Mouse (Mus musculus): ENCODE data around the gene Lgi1. TPM values are rescaled to one million over a fixed set of nuclear protein-coding genes. Genes with fewer than 3 reads are reported as not detected.
A peak's percentile ranks its signal among the peaks of the same experiment; 100 is the strongest.

Lgi1 gene
- total and polyA plus RNA-seq, 2 experiments from 2014 or later = not detected

GRCm38 (mm10) chr19:38263829-38264504 lies 369 bp upstream of the Lgi1 start:
- TF ChIP-seq CTCF (IDR thresholded peaks at IDR 0.05; ENCODE audit: low read depth) (peak; percentile 40), EP300 (IDR thresholded peaks at IDR 0.05; ENCODE audit: low read depth) (no peak)
- H3K4me3 ChIP-seq (ENCODE audit: low read depth, low read length) = peak overlapping the region; percentile 22; the same call in 1 of the 2 replicates
- H3K4me1 ChIP-seq (ENCODE audit: control insufficient read depth, insufficient read depth) = no peaks in the 10 kb centered on the region
- 25% methylated on average over 14 of the region's 14 CpGs for WGBS
- DNase-seq (ENCODE audit: low spot score) = peak; percentile 35
- H3K4me2 ChIP-seq (ENCODE audit: low read depth, low read length) = peak overlapping the region; percentile 46
- no peaks in the 10 kb centered on the region for H3K9me3 ChIP-seq (replicated peaks; ENCODE audit: control insufficient read depth, low read length)
- no peak; the same call in 1 of the 2 replicates for ATAC-seq (ENCODE audit: insufficient read depth, low read depth)
- H3K36me3 ChIP-seq (replicated peaks; ENCODE audit: control insufficient read depth, insufficient read depth, low read length) = no peaks in the 10 kb centered on the region
- peaks cover 5% of the 10 kb centered on the region; the same call in 1 of the 2 replicates for H3K27me3 ChIP-seq (ENCODE audit: control insufficient read depth, insufficient read depth, low read length)
- H3K9ac ChIP-seq (replicated peaks; ENCODE audit: low read depth, low read length) = no peak overlapping the region
- no peak overlapping the region for H3K27ac ChIP-seq (ENCODE audit: low read depth)

DNA sequence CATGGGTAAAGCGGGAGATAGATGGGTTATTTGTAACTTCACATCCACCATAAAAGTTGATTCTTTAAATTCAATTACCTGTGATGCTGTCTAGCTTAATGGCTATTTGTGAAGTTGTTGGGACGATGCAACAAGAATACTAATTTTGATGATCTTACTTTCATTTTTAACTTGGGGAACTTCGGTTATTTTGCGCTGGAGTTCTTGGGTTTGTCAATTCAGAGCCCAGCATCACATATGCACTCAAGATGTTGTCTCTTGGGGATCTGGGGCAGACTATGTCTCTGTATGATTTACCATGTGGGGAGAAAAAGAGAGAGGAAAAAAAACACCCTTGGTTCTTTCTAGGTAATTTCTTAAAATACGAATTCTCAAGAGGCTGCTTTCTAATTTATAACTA lies 1.4 kb downstream of the Lgi1 start:
- TF ChIP-seq CTCF (IDR thresholded peaks at IDR 0.05; ENCODE audit: low read depth) (no peak), EP300 (IDR thresholded peaks at IDR 0.05; ENCODE audit: low read depth) (no peak)
- H3K4me3 ChIP-seq (ENCODE audit: low read depth, low read length) = no peak overlapping the region
- H3K36me3 ChIP-seq (replicated peaks; ENCODE audit: control insufficient read depth, insufficient read depth, low read length) = no peaks in the 10 kb centered on the region
- H3K27me3 ChIP-seq (ENCODE audit: control insufficient read depth, insufficient read depth, low read length) = peaks cover 5% of the 10 kb centered on the region; the same call in 1 of the 2 replicates
- H3K4me2 ChIP-seq (ENCODE audit: low read depth, low read length) = no peak overlapping the region
- ATAC-seq (ENCODE audit: insufficient read depth, low read depth) = no peak
- H3K9me3 ChIP-seq (replicated peaks; ENCODE audit: control insufficient read depth, low read length) = no peaks in the 10 kb centered on the region
- no peak for DNase-seq (ENCODE audit: low spot score)
- no peak overlapping the region for H3K9ac ChIP-seq (replicated peaks; ENCODE audit: low read depth, low read length)
- no peak overlapping the region for H3K27ac ChIP-seq (ENCODE audit: low read depth)
- H3K4me1 ChIP-seq (ENCODE audit: control insufficient read depth, insufficient read depth) = no peaks in the 10 kb centered on the region
- 82% methylated on average over 5 of the region's 5 CpGs for WGBS

- peak; percentile 68; the same call in 1 of the 2 replicates for ATAC-seq (ENCODE audit: insufficient read depth, low read depth)
- no peaks in the 10 kb centered on the region for H3K4me1 ChIP-seq (ENCODE audit: control insufficient read depth, insufficient read depth)
- H3K4me2 ChIP-seq (ENCODE audit: low read depth, low read length) = no peak overlapping the region
- H3K9ac ChIP-seq (replicated peaks; ENCODE audit: low read depth, low read length) = no peak overlapping the region
- DNase-seq (ENCODE audit: low spot score) = peak; percentile 45
- 0 out of 2 replicates have a peak overlapping the region, but pooled peaks have one; percentile 3 for H3K27ac ChIP-seq (ENCODE audit: low read depth)
- no peaks in the 10 kb centered on the region for H3K9me3 ChIP-seq (replicated peaks; ENCODE audit: control insufficient read depth, low read length)
- WGBS = 55% methylated on average over 5 of the region's 5 CpGs
- peaks cover 5% of the 10 kb centered on the region; the same call in 1 of the 2 replicates for H3K27me3 ChIP-seq (ENCODE audit: control insufficient read depth, insufficient read depth, low read length)
- no peaks in the 10 kb centered on the region for H3K36me3 ChIP-seq (replicated peaks; ENCODE audit: control insufficient read depth, insufficient read depth, low read length)
- TF ChIP-seq EP300 (IDR thresholded peaks at IDR 0.05; ENCODE audit: low read depth) (no peak), CTCF (IDR thresholded peaks at IDR 0.05; ENCODE audit: low read depth) (no peak)
- H3K4me3 ChIP-seq (ENCODE audit: low read depth, low read length) = no peak overlapping the region
Measured at GRCm38 (mm10) chr19:38267469-38267868, 3.1 kb downstream of the Lgi1 start.

DNA sequence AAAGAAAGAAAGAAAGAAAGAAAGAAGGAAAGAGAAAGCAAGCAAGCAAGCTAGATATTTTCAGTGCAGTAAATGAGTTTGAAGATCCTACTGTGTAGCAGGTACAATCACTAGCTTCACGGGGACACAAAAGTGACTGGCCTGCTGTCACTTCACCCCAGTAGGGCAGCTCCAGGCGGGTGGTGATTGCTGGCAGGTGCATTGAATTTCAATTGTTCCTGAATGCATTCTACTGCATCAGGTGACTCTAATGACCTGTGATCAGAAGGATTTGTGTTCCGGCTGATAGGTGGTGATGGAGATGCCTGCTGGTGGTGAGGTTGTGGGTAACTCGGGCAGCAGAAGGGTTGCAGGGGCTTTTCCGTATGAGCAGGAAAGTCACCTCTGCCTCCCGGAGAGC lies 6.7 kb downstream of the Lgi1 start:
- DNase-seq (ENCODE audit: low spot score) (no peak), ATAC-seq (ENCODE audit: insufficient read depth, low read depth) (no peak)
- TF ChIP-seq EP300 (IDR thresholded peaks at IDR 0.05; ENCODE audit: low read depth) = no peak
- TF ChIP-seq CTCF (IDR thresholded peaks at IDR 0.05; ENCODE audit: low read depth) = no peak
- H3K4me3 ChIP-seq (ENCODE audit: low read depth, low read length) = no peak overlapping the region
- no peaks in the 10 kb centered on the region for H3K9me3 ChIP-seq (replicated peaks; ENCODE audit: control insufficient read depth, low read length)
- H3K4me2 ChIP-seq (ENCODE audit: low read depth, low read length) = no peak overlapping the region
- H3K36me3 ChIP-seq (replicated peaks; ENCODE audit: control insufficient read depth, insufficient read depth, low read length) = no peaks in the 10 kb centered on the region
- 37% methylated on average over 6 of the region's 6 CpGs for WGBS
- no peak overlapping the region for H3K9ac ChIP-seq (replicated peaks; ENCODE audit: low read depth, low read length)
- H3K4me1 ChIP-seq (ENCODE audit: control insufficient read depth, insufficient read depth) = no peaks in the 10 kb centered on the region
- H3K27me3 ChIP-seq (ENCODE audit: control insufficient read depth, insufficient read depth, low read length) = no peaks in the 10 kb centered on the region
- H3K27ac ChIP-seq (ENCODE audit: low read depth) = no peak overlapping the region

DNA sequence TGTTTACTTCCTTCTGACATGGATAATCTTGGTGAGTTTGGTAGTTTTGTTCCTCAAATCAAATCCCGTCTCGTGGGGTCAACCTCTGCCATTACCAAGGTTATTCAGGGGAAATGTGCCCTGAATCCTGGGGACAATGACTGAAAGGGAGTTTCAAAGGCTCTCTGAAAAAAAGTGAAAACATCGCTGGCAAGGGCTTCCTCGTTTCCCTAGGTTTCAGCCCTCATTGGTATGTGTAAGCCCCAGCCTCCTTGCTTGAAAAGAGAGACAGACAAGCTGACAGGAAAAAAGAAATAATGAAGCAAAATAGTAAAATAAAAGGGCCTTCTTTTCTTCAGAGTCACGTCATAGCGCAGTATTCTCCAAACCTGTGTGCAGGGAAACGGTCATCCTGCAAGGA lies 9.5 kb downstream of the Lgi1 start:
- ATAC-seq (ENCODE audit: insufficient read depth, low read depth) = no peak
- no peak overlapping the region for H3K4me2 ChIP-seq (ENCODE audit: low read depth, low read length)
- WGBS = 65% methylated on average over 7 of the region's 7 CpGs
- H3K36me3 ChIP-seq (replicated peaks; ENCODE audit: control insufficient read depth, insufficient read depth, low read length) = no peaks in the 10 kb centered on the region
- no peak for TF ChIP-seq CTCF (IDR thresholded peaks at IDR 0.05; ENCODE audit: low read depth)
- no peak for TF ChIP-seq EP300 (IDR thresholded peaks at IDR 0.05; ENCODE audit: low read depth)
- H3K9ac ChIP-seq (replicated peaks; ENCODE audit: low read depth, low read length) = no peak overlapping the region
- H3K27me3 ChIP-seq (ENCODE audit: control insufficient read depth, insufficient read depth, low read length) = no peaks in the 10 kb centered on the region
- H3K9me3 ChIP-seq (replicated peaks; ENCODE audit: control insufficient read depth, low read length) = no peaks in the 10 kb centered on the region
- H3K4me3 ChIP-seq (ENCODE audit: low read depth, low read length) = no peak overlapping the region
- no peak overlapping the region for H3K27ac ChIP-seq (ENCODE audit: low read depth)
- DNase-seq (ENCODE audit: low spot score) = no peak
- no peaks in the 10 kb centered on the region for H3K4me1 ChIP-seq (ENCODE audit: control insufficient read depth, insufficient read depth)

All from heart, postnatal 0 days (tissue).